Mouse (Mus musculus) right cerebral cortex, adult 18-20 months (tissue): ENCODE measurements at regions not wholly inside any gene's neighbourhood (a gene's known extent, or its start where the extent isn't known, plus 50 kb on each side); places are given as distances from the start of the nearest gene placed in this dataset.

ENCODE experiments used
- DNase-seq: peaks from one replicate; pipeline ENCODE4 v3.0.0; 2022; ENCODE audit warnings: mixed read lengths

GRCm38 (mm10) chr1:13424524-13424923 is 2010.6 kb downstream of the A830018L16Rik start:
- DNase-seq: no peak

- DNase-seq: no peak
Measured at GRCm38 (mm10) chr1:13425601-13426327, 2011.9 kb downstream of the A830018L16Rik start.

- DNase-seq: peak; percentile 24
Measured at GRCm38 (mm10) chr1:13426328-13427067, 2012.6 kb downstream of the A830018L16Rik start.

GRCm38 (mm10) chr1:13427068-13427434 is 2013.1 kb downstream of the A830018L16Rik start:
- no peak for DNase-seq

GRCm38 (mm10) chr1:13427501-13428207 is 2013.7 kb downstream of the A830018L16Rik start:
- no peak for DNase-seq

- no peak for DNase-seq
Measured at GRCm38 (mm10) chr1:13437747-13438394, 2024.0 kb downstream of the A830018L16Rik start.

GRCm38 (mm10) chr1:13442366-13442765 is 2028.5 kb downstream of the A830018L16Rik start:
- no peak for DNase-seq

GRCm38 (mm10) chr1:13454534-13454933 is 2040.6 kb downstream of the A830018L16Rik start:
- no peak for DNase-seq

- DNase-seq: no peak
Measured at GRCm38 (mm10) chr1:13455572-13455971, 2041.7 kb downstream of the A830018L16Rik start.

- DNase-seq: no peak
Measured at GRCm38 (mm10) chr1:13464311-13464710, 2050.4 kb downstream of the A830018L16Rik start.

- DNase-seq: no peak
Measured at GRCm38 (mm10) chr1:13467174-13467573, 2053.3 kb downstream of the A830018L16Rik start.

- DNase-seq: no peak
Measured at GRCm38 (mm10) chr1:13467886-13468630, 2054.2 kb downstream of the A830018L16Rik start.

GRCm38 (mm10) chr1:13494727-13495404 is 2081.0 kb downstream of the A830018L16Rik start:
- no peak for DNase-seq

GRCm38 (mm10) chr1:13496386-13496785 is 2082.5 kb downstream of the A830018L16Rik start:
- no peak for DNase-seq

- peak; percentile 44 for DNase-seq
Measured at GRCm38 (mm10) chr1:13500456-13500855, 2086.6 kb downstream of the A830018L16Rik start.

- DNase-seq: no peak
Measured at GRCm38 (mm10) chr1:13501938-13502337, 2088.0 kb downstream of the A830018L16Rik start.

- DNase-seq: no peak
Measured at GRCm38 (mm10) chr1:13513761-13514160, 2099.9 kb downstream of the A830018L16Rik start.
